9 mouse cellular contexts compared by ENCODE assay signal in genomic region chr7:139833532-139833931, GRCm38 (mm10). TPM values are rescaled to one million over a fixed set of nuclear protein-coding genes. Genes with fewer than 3 reads are reported as not detected.
DNase-seq lines count a peak whose midpoint lies in the region; ATAC-seq and TF ChIP-seq lines count a peak whose summit lies in the region.
"Had no signal": no experiment of that assay in that cellular context is flagged by ENCODE, and none has a peak within 500 bp of the region (broad histone marks: within the 10 kb centered on the region; RNA-seq: fewer than 3 reads in every experiment).

No protein-coding gene starts in this region.

- H3K9me3 ChIP-seq in heart, embryonic 14.5 days (ENCODE audit: control insufficient read depth, low read length): no peaks in the 10 kb centered on the region
- no peaks in the 10 kb centered on the region for H3K9me3 ChIP-seq in forebrain, postnatal 0 days (ENCODE audit: low read length)
- H3K9me3 ChIP-seq in midbrain, embryonic 14.5 days (ENCODE audit: control insufficient read depth, low read length): no peaks in the 10 kb centered on the region

- no peak for TF ChIP-seq CTCF in forebrain, postnatal 0 days (IDR thresholded peaks at IDR 0.05; ENCODE audit: low read depth)

- no peaks in the 10 kb centered on the region for H3K36me3 ChIP-seq in heart, embryonic 14.5 days (ENCODE audit: control insufficient read depth, insufficient read depth, low read length)
- H3K36me3 ChIP-seq in forebrain, postnatal 0 days (ENCODE audit: insufficient read depth): no peaks in the 10 kb centered on the region
- no peaks in the 10 kb centered on the region for H3K36me3 ChIP-seq in midbrain, embryonic 14.5 days (ENCODE audit: control insufficient read depth, insufficient read depth, low read length)

- H3K4me2 ChIP-seq in heart, embryonic 14.5 days (ENCODE audit: low read length): peak overlapping the region; percentile 58
- H3K4me2 ChIP-seq in forebrain, postnatal 0 days (ENCODE audit: low read depth): peak overlapping the region; percentile 67
- H3K4me2 ChIP-seq in midbrain, embryonic 14.5 days (ENCODE audit: low read length): peak overlapping the region; percentile 65

- peak overlapping the region in 1 of 2 experiments; percentile 24; a peak in 1 of 4 replicates for H3K4me3 ChIP-seq in heart, embryonic 14.5 days (ENCODE audit: control insufficient read depth in 1 of 2, insufficient read depth in 1 of 2, low read depth in 1 of 2, low read length in 2 of 2)
- H3K4me3 ChIP-seq in forebrain, postnatal 0 days (ENCODE audit: low read depth, low read length): peak overlapping the region; percentile 40
- H3K4me3 ChIP-seq in midbrain, embryonic 14.5 days (replicated peaks; ENCODE audit: low read depth, low read length): peak overlapping the region; percentile 39

- no peak overlapping the region for H3K27ac ChIP-seq in heart, embryonic 14.5 days (replicated peaks in 1 of 2; ENCODE audit: control insufficient read depth in 1 of 2, insufficient read depth in 1 of 2, low read depth in 2 of 2, low read length in 2 of 2)
- peak overlapping the region; percentile 79 for H3K27ac ChIP-seq in forebrain, postnatal 0 days (ENCODE audit: low read depth, low read length)
- H3K27ac ChIP-seq in midbrain, embryonic 14.5 days (replicated peaks; ENCODE audit: low read depth, low read length): peak overlapping the region; percentile 82

- H3K9ac ChIP-seq in heart, embryonic 14.5 days (ENCODE audit: low read length): 0 out of 2 replicates have a peak overlapping the region, but pooled peaks have one; percentile 12
- H3K9ac ChIP-seq in forebrain, postnatal 0 days: peak overlapping the region; percentile 48
- H3K9ac ChIP-seq in midbrain, embryonic 14.5 days (replicated peaks; ENCODE audit: low read length): peak overlapping the region; percentile 47; the same call in 1 of the 2 replicates

- ATAC-seq in heart, embryonic 14.5 days (ENCODE audit: insufficient number of reproducible peaks, insufficient read depth, low FRiP score, low read depth): no peak
- ATAC-seq in forebrain, postnatal 0 days: no peak
- ATAC-seq in midbrain, embryonic 14.5 days (ENCODE audit: low FRiP score, low TSS enrichment): no peak
- ATAC-seq in granulocyte monocyte progenitor cell, adult 5-6 weeks (replicated peaks; ENCODE audit: poor library complexity, severe bottlenecking): no peak

- peaks cover 5 to 8% of the 10 kb centered on the region in 2 experiments; a peak in 2 of 4 replicates for H3K4me1 ChIP-seq in heart, embryonic 14.5 days (ENCODE audit: control insufficient read depth in 2 of 2, insufficient read depth in 2 of 2, low read length in 2 of 2)
- peaks cover 16% of the 10 kb centered on the region; the same call in 1 of the 2 replicates for H3K4me1 ChIP-seq in forebrain, postnatal 0 days (ENCODE audit: insufficient read depth)
- peaks cover 55% of the 10 kb centered on the region for H3K4me1 ChIP-seq in midbrain, embryonic 14.5 days (ENCODE audit: control insufficient read depth, insufficient read depth, low read length)

- intact Hi-C loops in heart, postnatal 14 days (cut with DNase I): no loop called here

- WGBS in heart, embryonic 14.5 days: 34% methylated on average over 5 of the region's 5 CpGs
- 26% methylated on average over 5 of the region's 5 CpGs for WGBS in forebrain, postnatal 0 days
- 26% methylated on average over 5 of the region's 5 CpGs for WGBS in midbrain, embryonic 14.5 days

- H3K27me3 ChIP-seq in heart, embryonic 14.5 days (ENCODE audit: control insufficient read depth, insufficient read depth, low read length): peaks cover 30% of the 10 kb centered on the region
- no peaks in the 10 kb centered on the region for H3K27me3 ChIP-seq in forebrain, postnatal 0 days (ENCODE audit: insufficient read depth, low read length)
- H3K27me3 ChIP-seq in midbrain, embryonic 14.5 days (ENCODE audit: control insufficient read depth, insufficient read depth, low read length): no peaks in the 10 kb centered on the region

- DNase-seq in heart, postnatal 14 days: no peak
- DNase-seq in cerebellum, postnatal 25 days: peak; percentile 24 to 27
- DNase-seq in forebrain, postnatal 0 days: no peak
- DNase-seq in midbrain, embryonic 14.5 days: no peak
- no peak for DNase-seq in B cell, adult 2 months
- no peak for DNase-seq in lung, postnatal 14 days
- DNase-seq: lung, adult 2 months had no signal

RNA-seq across cellular contexts. Expression of gene Adgra1, which starts 0.4 kb away (rescaled TPM):
- 0.19 TPM in 1 of 2 replicates, not detected in the other for polyA plus RNA-seq in heart, embryonic 14.5 days (2014; fragmentation: Nextera tagmentation; extraction: Ambion mirVana)
- not detected for total RNA-seq in heart, postnatal 14 days (2021)
- 12.2 and 17.1 TPM in 2 replicates for total RNA-seq in forebrain, postnatal 0 days (2014; rRNA removed)
- 18.0 and 39.3 TPM in 2 replicates for polyA plus RNA-seq in forebrain, postnatal 0 days (2015; fragmentation: Nextera tagmentation; extraction: Ambion mirVana)
- 16.5 and 24.2 TPM in 2 replicates for polyA plus RNA-seq in midbrain, embryonic 14.5 days (2014; fragmentation: Nextera tagmentation; extraction: Ambion mirVana)
- total RNA-seq in granulocyte monocyte progenitor cell, adult 5-6 weeks (2014; fragmentation: Nextera tagmentation): not detected in 2 replicates
- total RNA-seq in granulocyte monocyte progenitor cell, adult 5-6 weeks (2017): not detected in 2 replicates

Comparison
In these comparisons a context has a peak if more than half of its experiments do, and no peak if none do; other contexts are left out.
1. H3K27ac ChIP-seq: peak in forebrain, postnatal 0 days (single experiment) and midbrain, embryonic 14.5 days (single experiment); none in heart, embryonic 14.5 days (0 of 2).
2. DNase-seq: peak in cerebellum, postnatal 25 days (2 of 2); none in heart, postnatal 14 days (0 of 2), forebrain, postnatal 0 days (single experiment), midbrain, embryonic 14.5 days (single experiment), B cell, adult 2 months (0 of 2) and lung, postnatal 14 days (single experiment).
3. RNA of gene Adgra1, which starts 0.4 kb away (total RNA-seq): 12.2 to 17.1 TPM in forebrain, postnatal 0 days; not detected in heart, postnatal 14 days and not detected in granulocyte monocyte progenitor cell, adult 5-6 weeks; every median in the first group is over 10 times any median in the second.
4. Peak in every context shown above with its lines, with median percentiles within 50 percentile points of each other: H3K4me2 ChIP-seq and H3K9ac ChIP-seq.